Mouse (Mus musculus) heart, postnatal 0 days (tissue): Measurements from ENCODE around the gene Mef2d. TPM values are rescaled to one million over a fixed set of nuclear protein-coding genes. Genes with fewer than 3 reads are reported as not detected.

ENCODE experiments used
- ATAC-seq: fragments of 200-750 bp; cut with Nextera tagmentation; 2 replicates; pipeline ENCODE4 v1.8.0; 2017; ENCODE audit warnings: low read depth, moderate number of reproducible peaks, moderate library complexity; ENCODE audit not compliant: insufficient read depth
- DNase-seq: peaks from one replicate; pipeline ENCODE4 v3.0.0-alpha.2; 2016; ENCODE audit warnings: low spot score
- H3K27ac ChIP-seq: fragments of 300-500 bp; sonication (generic); 2 replicates; pipeline ENCODE4 v1.5.1; 2014; ENCODE audit warnings: low read depth, mild to moderate bottlenecking
- H3K27me3 ChIP-seq: fragments of 300-500 bp; sonication (generic); 2 replicates; pipeline ENCODE4 v1.6.1; 2014; ENCODE audit warnings: low read length, mixed read lengths; ENCODE audit not compliant: control insufficient read depth, insufficient read depth
- H3K36me3 ChIP-seq: fragments of 300-500 bp; sonication (generic); replicated peaks from 2 replicates; pipeline ENCODE4 v1.6.1; 2014; ENCODE audit warnings: low read length, mixed read lengths; ENCODE audit not compliant: control insufficient read depth, insufficient read depth
- H3K4me1 ChIP-seq: fragments of 300-500 bp; sonication (generic); 2 replicates; pipeline ENCODE4 v1.6.1; 2014; ENCODE audit warnings: antibody characterized with exemption; ENCODE audit not compliant: control insufficient read depth, insufficient read depth
- H3K4me2 ChIP-seq: fragments of 300-500 bp; sonication (generic); 2 replicates; pipeline ENCODE4 v1.6.1; 2014; ENCODE audit warnings: low read depth, mild to moderate bottlenecking, low read length, moderate library complexity
- H3K4me3 ChIP-seq: fragments of 300-500 bp; sonication (generic); 2 replicates; pipeline ENCODE4 v1.5.1; 2014; ENCODE audit warnings: low read depth, low read length
- H3K9ac ChIP-seq: fragments of 300-500 bp; sonication (generic); replicated peaks from 2 replicates; pipeline ENCODE4 v1.6.1; 2014; ENCODE audit warnings: low read depth, low read length, mixed read lengths
- H3K9me3 ChIP-seq: fragments of 300-500 bp; sonication (generic); replicated peaks from 2 replicates; pipeline ENCODE4 v1.6.1; 2016; ENCODE audit warnings: low read length; ENCODE audit not compliant: control insufficient read depth
- CTCF ChIP-seq: IDR thresholded peaks from 2 replicates; pipeline ENCODE4 v1.5.1; 2016; ENCODE audit warnings: antibody characterized with exemption, control low read depth, low read depth
- EP300 ChIP-seq: IDR thresholded peaks from 2 replicates; pipeline ENCODE4 v1.6.1; 2016; ENCODE audit warnings: antibody characterized with exemption, low read depth
- WGBS: fragments of 180-500 bp; shearing (Covaris S2); extraction: QIAGEN DNeasy Blood & Tissue Kit; methylation state at CpG from one replicate; pipeline ENCODE4 v1.1.7; 2014; 5-methylcytosine and 5-hydroxymethylcytosine counted together
- polyA plus RNA-seq: library from polyadenylated mRNA; unstranded; fragments of >200 nt; fragmentation: Nextera tagmentation; extraction: Ambion mirVana; gene quantifications from 2 replicates; pipeline ENCODE4 v1.2.1, GENCODE M21; 2015
- total RNA-seq: library from RNA; depleted of rRNA; stranded (reverse); fragments of >200 nt; gene quantifications from 2 replicates; pipeline ENCODE4 v1.2.3, GENCODE M21; 2014; ENCODE audit warnings: low replicate concordance

The Mef2d gene
- total and polyA plus RNA-seq, 2 experiments from 2014 or later = 30.0 to 70.8 TPM

DNA sequence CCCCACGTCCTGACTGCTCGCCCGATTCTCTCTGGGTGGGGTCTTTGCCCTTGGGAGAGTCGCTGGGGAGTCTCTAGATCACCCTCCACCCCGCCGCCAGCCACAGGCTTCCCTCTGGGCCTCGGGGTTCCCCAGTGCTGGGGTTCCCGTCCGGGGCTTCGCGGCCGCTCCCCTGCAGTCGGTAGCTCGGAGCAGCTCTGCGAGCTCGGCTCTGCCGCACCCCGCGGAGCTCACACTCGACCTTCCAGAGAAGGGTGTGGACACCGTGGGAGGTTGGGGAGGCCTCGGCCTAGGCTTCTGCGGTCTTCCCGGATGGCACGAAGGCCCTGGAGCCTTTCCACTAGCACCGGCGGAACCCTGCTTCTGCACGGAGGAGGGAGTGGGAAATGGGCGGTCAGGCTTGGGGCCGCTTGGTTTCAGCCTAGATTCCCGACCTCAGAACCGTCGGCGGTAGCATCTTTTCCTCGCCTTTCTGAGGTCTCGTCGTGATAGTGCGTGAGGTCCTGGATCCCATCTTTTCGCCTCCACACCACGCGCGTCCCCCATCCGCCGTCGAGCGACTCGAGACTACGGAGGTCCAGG lies 72.9 kb downstream of the Mef2d start:
- H3K27me3 ChIP-seq = peaks cover 96% of the 10 kb centered on the region
- peaks cover 12% of the 10 kb centered on the region for H3K4me1 ChIP-seq
- H3K4me3 ChIP-seq = peak overlapping the region; percentile 43
- no peaks in the 10 kb centered on the region for H3K36me3 ChIP-seq
- ATAC-seq (no peak; the same call in 1 of the 2 replicates), DNase-seq (no peak)
- H3K27ac ChIP-seq = no peak overlapping the region
- no peak for TF ChIP-seq EP300
- no peak for TF ChIP-seq CTCF
- peak overlapping the region; percentile 58 for H3K4me2 ChIP-seq
- H3K9me3 ChIP-seq = no peaks in the 10 kb centered on the region
- H3K9ac ChIP-seq = no peak overlapping the region
- 1% methylated on average over 48 of the region's 48 CpGs for WGBS

DNA sequence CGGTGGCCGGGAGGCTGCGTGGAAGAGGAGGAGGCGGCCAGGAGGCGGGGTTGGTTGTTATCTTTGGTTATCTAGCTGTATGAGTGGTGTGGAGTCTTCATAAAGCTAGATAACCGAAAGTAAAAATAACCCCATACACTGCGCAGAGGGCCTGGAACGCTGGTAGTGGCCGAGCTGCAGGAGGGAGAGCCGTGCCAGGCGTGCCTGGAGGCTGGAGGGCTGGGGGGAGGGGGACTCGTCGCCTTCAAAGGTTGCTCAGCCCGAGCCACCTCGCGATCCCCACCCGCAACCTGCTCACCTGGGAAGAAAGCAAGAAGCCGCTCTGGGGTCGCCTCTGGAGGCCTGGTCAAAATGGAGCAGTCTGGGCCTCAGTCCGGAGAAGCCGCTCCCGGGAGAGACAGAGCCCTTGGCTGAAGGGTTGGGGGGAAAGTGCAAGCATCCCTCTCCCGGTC lies 73.4 kb downstream of the Mef2d start:
- Histone ChIP-seq H3K4me3 (peak overlapping the region; percentile 43), H3K9me3 (no peaks in the 10 kb centered on the region), H3K4me1 (peaks cover 12% of the 10 kb centered on the region), H3K27ac (no peak overlapping the region), H3K27me3 (peaks cover 96% of the 10 kb centered on the region), H3K4me2 (peak overlapping the region; percentile 58), H3K36me3 (no peaks in the 10 kb centered on the region), H3K9ac (no peak overlapping the region)
- ATAC-seq (no peak), DNase-seq (no peak)
- under 1% methylated on average over 23 of the region's 23 CpGs for WGBS
- no peak for TF ChIP-seq EP300

DNA sequence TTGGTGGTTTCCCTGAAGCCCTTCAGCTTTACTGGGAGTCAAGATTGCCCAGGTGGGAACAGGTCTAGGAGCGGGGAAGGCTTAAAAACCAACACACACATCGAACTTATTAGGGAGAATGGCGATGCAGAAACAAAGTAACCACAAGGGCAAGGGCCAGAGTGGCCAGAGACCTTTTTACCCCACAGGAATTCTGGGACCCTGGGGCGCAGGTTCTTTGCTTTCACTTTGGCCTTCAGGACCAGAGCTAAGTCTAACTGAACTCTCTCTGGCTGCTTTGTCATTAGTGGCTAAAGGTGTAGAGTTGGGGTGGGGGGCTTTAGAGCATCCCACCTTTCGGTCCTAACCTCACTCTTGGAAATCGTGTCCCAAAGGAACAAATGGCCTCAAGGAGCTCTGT lies 73.9 kb downstream of the Mef2d start:
- TF ChIP-seq EP300 (no peak), CTCF (no peak)
- H3K27me3 ChIP-seq = peaks cover 94% of the 10 kb centered on the region
- peak overlapping the region; percentile 58; the same call in 1 of the 2 replicates for H3K4me2 ChIP-seq
- no peaks in the 10 kb centered on the region for H3K36me3 ChIP-seq
- no peak for DNase-seq
- peaks cover 12% of the 10 kb centered on the region for H3K4me1 ChIP-seq
- 6% methylated on average over 6 of the region's 6 CpGs for WGBS
- H3K27ac ChIP-seq = no peak overlapping the region
- no peak for ATAC-seq
- no peaks in the 10 kb centered on the region for H3K9me3 ChIP-seq
- peak overlapping the region; percentile 43 for H3K4me3 ChIP-seq
- H3K9ac ChIP-seq = no peak overlapping the region

DNA sequence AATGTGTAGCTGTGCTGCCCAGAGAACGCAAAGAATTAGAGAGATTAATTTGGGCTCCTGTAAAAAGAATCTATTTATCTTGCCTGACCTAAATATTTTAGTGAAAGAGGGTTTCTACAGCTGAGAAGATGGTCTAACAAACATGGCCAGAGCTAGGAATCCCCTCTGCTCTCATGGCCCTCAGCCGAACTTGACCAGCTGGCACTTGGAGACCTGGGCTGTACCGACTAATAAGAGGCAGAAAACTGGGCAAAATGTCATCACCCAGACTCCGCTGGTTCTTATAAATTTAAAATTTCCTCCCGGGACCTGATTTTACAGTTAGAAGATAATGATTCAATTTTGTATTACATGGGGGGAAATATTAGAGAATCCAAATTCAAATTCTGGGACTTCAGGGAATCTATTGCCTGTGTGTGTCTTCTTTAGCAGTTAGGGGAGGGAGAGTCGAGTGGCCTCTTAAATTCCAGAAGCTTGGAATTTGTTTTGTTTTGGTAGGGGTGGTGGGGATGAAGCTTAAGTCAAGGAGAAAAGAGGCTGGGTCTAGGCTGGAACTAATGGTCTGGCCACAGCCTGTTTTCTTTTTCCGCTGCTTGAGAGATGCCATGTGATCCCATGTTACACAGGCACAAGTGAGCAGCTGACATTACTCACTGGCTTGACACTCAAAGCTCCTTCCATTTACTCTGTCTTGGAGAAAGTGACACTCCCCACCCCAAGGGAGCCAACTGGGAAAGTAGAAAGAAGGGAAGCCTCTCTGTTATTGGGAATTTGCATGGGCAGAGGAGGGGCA lies 74.6 kb downstream of the Mef2d start:
- no peak for TF ChIP-seq EP300
- no peak for TF ChIP-seq CTCF
- no peak overlapping the region for H3K27ac ChIP-seq
- no peak for ATAC-seq
- 0 out of 2 replicates have a peak overlapping the region, but pooled peaks have one; percentile 43 for H3K4me3 ChIP-seq
- H3K9ac ChIP-seq = no peak overlapping the region
- H3K4me1 ChIP-seq = peaks cover 12% of the 10 kb centered on the region
- WGBS = 22% methylated on average over 7 of the region's 7 CpGs
- no peaks in the 10 kb centered on the region for H3K36me3 ChIP-seq
- no peak for DNase-seq
- no peaks in the 10 kb centered on the region for H3K9me3 ChIP-seq
- peaks cover 94% of the 10 kb centered on the region for H3K27me3 ChIP-seq
- H3K4me2 ChIP-seq = no peak overlapping the region

GRCm38 (mm10) chr3:88217679-88218078 lies 75.5 kb downstream of the Mef2d start:
- H3K4me3 ChIP-seq = no peak overlapping the region
- no peak overlapping the region for H3K9ac ChIP-seq
- H3K27me3 ChIP-seq = peaks cover 92% of the 10 kb centered on the region
- WGBS = 74% methylated on average over 1 of the region's 2 CpGs
- H3K27ac ChIP-seq = no peak overlapping the region
- TF ChIP-seq EP300 = no peak
- no peak for TF ChIP-seq CTCF
- peaks cover 12% of the 10 kb centered on the region for H3K4me1 ChIP-seq
- no peak overlapping the region for H3K4me2 ChIP-seq
- ATAC-seq (no peak), DNase-seq (no peak)
- no peaks in the 10 kb centered on the region for H3K9me3 ChIP-seq
- no peaks in the 10 kb centered on the region for H3K36me3 ChIP-seq
